Mouse (Mus musculus) myocyte (in vitro differentiated cells): ENCODE measurements around the gene Lsg1. TPM values are rescaled to one million over a fixed set of nuclear protein-coding genes. Genes with fewer than 3 reads are reported as not detected.

Experiments
- H3K27me3 ChIP-seq: one replicate; pipeline ENCODE4 v1.6.1; 2011; ENCODE audit not compliant: control insufficient read depth, insufficient read depth, insufficient read length
- H3K36me3 ChIP-seq: one replicate; pipeline ENCODE4 v1.6.1; 2011; ENCODE audit not compliant: control insufficient read depth, insufficient read depth
- H3K4me2 ChIP-seq: one replicate; pipeline ENCODE4 v1.6.1; 2011; ENCODE audit warnings: low read depth, control low read depth
- H3K4me3 ChIP-seq: one replicate; pipeline ENCODE4 v1.5.1; 2011; ENCODE audit warnings: mild to moderate bottlenecking, control low read depth, moderate library complexity
- H3K79me2 ChIP-seq: one replicate; pipeline ENCODE4 v1.6.1; 2011; ENCODE audit not compliant: control insufficient read depth, insufficient read depth
- H3ac ChIP-seq: one replicate; pipeline ENCODE4 v1.6.1; 2011; ENCODE audit not compliant: control insufficient read depth, insufficient read length
- CEBPB ChIP-seq: IDR thresholded peaks from 2 replicates; pipeline ENCODE4 v1.6.1; 2011; ENCODE audit warnings: mild to moderate bottlenecking, moderate library complexity; ENCODE audit not compliant: poor library complexity, insufficient read depth, severe bottlenecking
- E2F4 ChIP-seq: IDR thresholded peaks from one replicate; pipeline ENCODE4 v1.6.1; 2011; ENCODE audit warnings: mild to moderate bottlenecking, control low read depth, moderate library complexity; ENCODE audit not compliant: insufficient read depth
- MAX ChIP-seq: IDR thresholded peaks from one replicate; pipeline ENCODE4 v1.6.1; 2011; ENCODE audit warnings: low read depth, mild to moderate bottlenecking, control low read depth
- MYOD1 ChIP-seq, 3 experiments: IDR thresholded peaks; one replicate each; pipeline ENCODE4 v1.6.1; 2011; ENCODE audit warnings: control low read depth in 2 of 3, low read depth in 2 of 3, mild to moderate bottlenecking in 2 of 3, moderate library complexity in 1 of 3; ENCODE audit not compliant: insufficient read length in 2 of 3, control insufficient read depth in 1 of 3
- MYOG ChIP-seq, 3 experiments: IDR thresholded peaks; one replicate each; pipeline ENCODE4 v1.6.1; 2011; ENCODE audit warnings: control low read depth in 2 of 3, low read depth in 2 of 3, mild to moderate bottlenecking in 2 of 3; ENCODE audit not compliant: insufficient read length in 2 of 3, control insufficient read depth in 1 of 3, insufficient read depth in 1 of 3
- POLR2A ChIP-seq: IDR thresholded peaks from one replicate; pipeline ENCODE4 v1.6.1; 2011; ENCODE audit warnings: low read depth, mild to moderate bottlenecking, control low read depth, moderate library complexity; ENCODE audit not compliant: insufficient read length
- POLR2AphosphoS2 ChIP-seq: IDR thresholded peaks from one replicate; pipeline ENCODE4 v1.6.1; 2011; ENCODE audit warnings: low read depth, control low read depth; ENCODE audit not compliant: insufficient read length
- REST ChIP-seq: IDR thresholded peaks from one replicate; pipeline ENCODE4 v1.6.1; 2011; ENCODE audit warnings: mild to moderate bottlenecking, control low read depth, moderate library complexity; ENCODE audit not compliant: insufficient read depth, insufficient read length
- SRF ChIP-seq: IDR thresholded peaks from one replicate; pipeline ENCODE4 v1.6.1; 2011; ENCODE audit warnings: low read depth; ENCODE audit not compliant: control insufficient read depth, insufficient read length
- TCF12 ChIP-seq: IDR thresholded peaks from one replicate; pipeline ENCODE4 v1.6.1; 2011; ENCODE audit warnings: mild to moderate bottlenecking, control low read depth; ENCODE audit not compliant: poor library complexity, insufficient read depth, severe bottlenecking
- TCF3 ChIP-seq: IDR thresholded peaks from one replicate; pipeline ENCODE4 v1.6.1; 2011; ENCODE audit warnings: low read depth, control low read depth; ENCODE audit not compliant: insufficient read length
- USF1 ChIP-seq: IDR thresholded peaks from one replicate; pipeline ENCODE4 v1.6.1; 2011; ENCODE audit warnings: low read depth, mild to moderate bottlenecking, control low read depth, moderate library complexity
- polyA plus RNA-seq: library from polyadenylated mRNA; unstranded; fragments of >200 nt; fragmentation: generic; extraction: Trizol; gene quantifications from one replicate; pipeline ENCODE4 v1.2.1, GENCODE M21; 2012; ENCODE audit warnings: missing spikeins

The Lsg1 gene
- polyA plus RNA-seq, 1 experiment: 26.2 TPM

DNA sequence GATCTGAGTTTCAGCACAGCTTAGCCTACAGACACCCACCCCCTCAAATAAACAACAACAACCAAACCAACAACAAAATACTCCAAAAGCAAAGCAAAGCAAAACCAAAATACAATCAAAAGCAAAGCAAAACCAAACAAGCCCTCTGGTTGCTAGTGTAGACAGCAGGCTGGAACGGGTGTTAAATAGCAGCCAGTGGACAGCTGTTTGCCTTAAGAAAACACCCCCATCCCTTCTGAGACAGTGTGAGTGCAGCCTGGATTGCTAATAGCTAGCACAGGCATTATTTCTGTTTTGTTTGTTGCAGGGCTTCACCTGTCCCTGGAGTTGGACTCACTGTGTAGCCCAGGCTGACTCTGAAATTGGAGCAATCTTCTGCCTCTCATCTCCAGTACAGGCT is 54.5 kb downstream of the Lsg1 start:
- no peak for TF ChIP-seq MAX
- TF ChIP-seq TCF12: no peak
- peak in 2 of 3 experiments; percentile 61 to 65 for TF ChIP-seq MYOG (IDR thresholded peaks at IDR 0.05; ENCODE audit: control insufficient read depth in 1 of 3, insufficient read depth in 1 of 3, insufficient read length in 2 of 3, low read depth in 2 of 3)
- no peak for TF ChIP-seq SRF
- peak in 2 of 3 experiments; percentile 67 to 80 for TF ChIP-seq MYOD1 (IDR thresholded peaks at IDR 0.05; ENCODE audit: control insufficient read depth in 1 of 3, insufficient read length in 2 of 3, low read depth in 2 of 3)
- Histone ChIP-seq H3K27me3 (no peaks in the 10 kb centered on the region), H3ac (no peak overlapping the region), H3K4me3 (no peak overlapping the region), H3K36me3 (no peaks in the 10 kb centered on the region), H3K79me2 (no peaks in the 10 kb centered on the region), H3K4me2 (peak overlapping the region; percentile 33)

DNA sequence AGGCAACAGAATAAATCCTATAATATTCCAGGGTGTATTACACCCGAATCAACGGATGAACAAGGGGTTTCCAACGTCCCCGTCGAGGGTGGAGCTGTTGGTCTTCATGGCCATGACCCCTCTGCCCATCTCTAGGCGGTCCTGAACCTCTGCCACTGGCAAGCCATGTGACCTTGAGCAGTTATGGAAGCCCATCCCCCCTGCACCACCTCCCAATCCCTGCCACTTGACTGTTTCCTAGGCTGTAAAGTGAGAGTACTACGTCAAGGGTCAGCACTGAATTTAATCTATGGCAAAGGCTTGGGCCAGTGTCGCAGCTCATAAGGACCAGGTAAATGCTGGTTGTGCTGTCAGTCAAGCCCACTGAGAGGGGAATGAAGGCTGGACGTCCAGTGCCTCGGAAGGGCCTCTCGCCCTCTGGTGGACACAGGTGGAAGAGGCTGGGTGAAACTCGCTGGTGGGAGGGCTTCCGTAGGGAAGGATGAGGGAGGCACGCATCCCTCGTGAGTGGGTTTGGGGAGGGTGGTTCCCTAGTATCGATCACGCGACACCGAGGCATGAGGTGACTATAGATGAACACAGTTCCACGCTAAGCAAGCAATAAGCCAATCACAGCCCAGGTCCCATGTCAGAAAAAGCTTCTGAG is 55.5 kb downstream of the Lsg1 start:
- no peak overlapping the region for H3ac ChIP-seq
- no peaks in the 10 kb centered on the region for H3K27me3 ChIP-seq
- H3K79me2 ChIP-seq: no peaks in the 10 kb centered on the region
- no peaks in the 10 kb centered on the region for H3K36me3 ChIP-seq
- H3K4me2 ChIP-seq: peak overlapping the region; percentile 38
- TF ChIP-seq MAX (no peak), POLR2AphosphoS2 (no peak), TCF3 (no peak), TCF12 (no peak), MYOG (IDR thresholded peaks at IDR 0.05; ENCODE audit: control insufficient read depth in 1 of 3, insufficient read depth in 1 of 3, insufficient read length in 2 of 3, low read depth in 2 of 3) (no peak), MYOD1 (IDR thresholded peaks at IDR 0.05; ENCODE audit: control insufficient read depth in 1 of 3, insufficient read length in 2 of 3, low read depth in 2 of 3) (no peak), SRF (no peak)
- H3K4me3 ChIP-seq: no peak overlapping the region

DNA sequence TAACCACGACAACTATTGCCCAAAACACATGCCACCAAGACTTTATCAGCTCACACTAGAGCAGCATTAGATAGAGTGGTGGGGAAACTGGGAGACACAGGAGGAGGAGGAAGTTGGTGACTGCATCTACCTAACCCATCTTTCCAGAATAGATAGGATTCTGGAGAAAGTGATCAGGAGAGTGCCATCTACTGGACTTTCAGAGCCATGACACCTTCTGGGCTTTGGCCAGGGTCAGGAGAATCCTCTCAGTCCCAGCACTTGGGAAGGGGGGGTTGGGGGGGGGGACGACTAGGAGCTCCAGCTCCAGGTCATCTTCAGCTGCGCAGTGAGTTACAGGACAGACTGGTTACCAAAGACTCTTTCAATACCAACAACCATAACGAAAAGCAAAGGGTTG is 56.6 kb downstream of the Lsg1 start:
- Histone ChIP-seq H3K27me3 (no peaks in the 10 kb centered on the region), H3K4me3 (no peak overlapping the region)

DNA sequence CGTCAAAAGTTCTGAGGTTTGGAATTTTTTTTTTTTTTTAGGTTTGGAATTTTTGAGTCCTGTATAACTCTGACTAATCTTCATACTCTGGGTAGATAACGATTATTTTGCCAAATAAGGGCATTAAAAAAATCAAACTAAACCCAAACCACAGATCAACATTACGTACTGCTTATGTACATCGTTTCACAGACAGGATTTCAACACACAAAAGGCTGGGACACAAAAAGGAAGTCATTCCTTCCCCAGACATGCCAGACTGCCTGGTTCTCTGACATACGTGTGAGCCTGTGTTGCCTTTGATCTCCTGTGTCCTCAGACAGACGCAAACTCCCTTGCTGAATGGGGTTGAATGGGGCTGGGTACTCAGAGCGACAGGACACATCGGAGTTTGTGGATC is 59.0 kb downstream of the Lsg1 start:
- H3ac ChIP-seq: no peak overlapping the region
- H3K79me2 ChIP-seq: no peaks in the 10 kb centered on the region
- H3K4me2 ChIP-seq: no peak overlapping the region
- no peaks in the 10 kb centered on the region for H3K27me3 ChIP-seq
- no peaks in the 10 kb centered on the region for H3K36me3 ChIP-seq
- no peak overlapping the region for H3K4me3 ChIP-seq
- TF ChIP-seq CEBPB (peak; percentile 31; the same call in 1 of the 2 replicates), MYOD1 (IDR thresholded peaks at IDR 0.05; ENCODE audit: control insufficient read depth in 1 of 3, insufficient read length in 2 of 3, low read depth in 2 of 3) (no peak)

More for the DNA sequence above, 56.6 kb downstream of the Lsg1 start:
- Histone ChIP-seq H3ac (no peak overlapping the region), H3K4me2 (no peak overlapping the region), H3K79me2 (no peaks in the 10 kb centered on the region), H3K36me3 (no peaks in the 10 kb centered on the region)
- no peak for TF ChIP-seq E2F4
- TF ChIP-seq POLR2AphosphoS2: no peak
- TF ChIP-seq REST: no peak
- TF ChIP-seq MYOD1 (IDR thresholded peaks at IDR 0.05; ENCODE audit: control insufficient read depth in 1 of 3, insufficient read length in 2 of 3, low read depth in 2 of 3): no peak
- no peak for TF ChIP-seq MAX
- TF ChIP-seq POLR2A: no peak
- no peak for TF ChIP-seq TCF12
- no peak for TF ChIP-seq MYOG (IDR thresholded peaks at IDR 0.05; ENCODE audit: control insufficient read depth in 1 of 3, insufficient read depth in 1 of 3, insufficient read length in 2 of 3, low read depth in 2 of 3)
- no peak for TF ChIP-seq TCF3
- no peak for TF ChIP-seq CEBPB
- TF ChIP-seq USF1: no peak
- no peak for TF ChIP-seq SRF

DNA sequence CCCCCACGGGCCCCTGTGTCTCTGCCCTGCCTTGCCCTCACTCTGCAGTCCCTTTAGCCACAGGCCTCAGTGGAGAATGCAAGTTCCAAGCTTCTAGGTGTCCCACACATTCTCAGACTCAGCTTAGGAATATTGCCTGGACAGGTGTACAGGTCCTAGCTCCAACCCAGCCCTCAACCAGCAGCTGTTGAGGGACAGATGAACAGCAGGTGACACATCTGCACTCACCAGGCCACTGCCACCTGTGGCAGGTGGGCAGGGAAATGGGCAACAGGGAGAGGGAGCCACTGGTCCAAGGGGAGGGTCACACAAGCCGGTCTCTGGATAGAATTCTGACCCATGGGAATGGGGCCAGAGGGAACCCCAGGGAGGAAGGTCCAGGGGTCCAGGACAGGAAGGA is 59.5 kb downstream of the Lsg1 start:
- TF ChIP-seq REST: no peak
- TF ChIP-seq USF1: no peak
- peak; percentile 75 for TF ChIP-seq TCF12
- peak in 2 of 3 experiments; percentile 83 to 96 for TF ChIP-seq MYOD1 (IDR thresholded peaks at IDR 0.05; ENCODE audit: control insufficient read depth in 1 of 3, insufficient read length in 2 of 3, low read depth in 2 of 3)
- no peak for TF ChIP-seq POLR2AphosphoS2
- TF ChIP-seq MYOG (IDR thresholded peaks at IDR 0.05; ENCODE audit: control insufficient read depth in 1 of 3, insufficient read depth in 1 of 3, insufficient read length in 2 of 3, low read depth in 2 of 3): peak; percentile 4 to 96 (median 84)
- TF ChIP-seq TCF3: peak; percentile 95
- H3K4me3 ChIP-seq: no peak overlapping the region
- H3K79me2 ChIP-seq: no peaks in the 10 kb centered on the region
- H3K4me2 ChIP-seq: no peak overlapping the region
- H3ac ChIP-seq: no peak overlapping the region
- H3K27me3 ChIP-seq: no peaks in the 10 kb centered on the region
- H3K36me3 ChIP-seq: no peaks in the 10 kb centered on the region
